Mouse (Mus musculus) kidney, postnatal 0 days (tissue): ENCODE data around the gene Med7. TPM values are rescaled to one million over a fixed set of nuclear protein-coding genes. Genes with fewer than 3 reads are reported as not detected.

Source experiments
- ATAC-seq: fragments of 200-750 bp; cut with Nextera tagmentation; replicated peaks from 2 replicates; pipeline ENCODE4 v1.8.0; 2017; ENCODE audit warnings: low read depth, moderate number of reproducible peaks, moderate TSS enrichment, moderate library complexity; ENCODE audit not compliant: low FRiP score
- DNase-seq: peaks from one replicate; pipeline ENCODE4 v3.0.0-alpha.2; 2016; ENCODE audit warnings: low spot score
- H3K27ac ChIP-seq: fragments of 300-500 bp; sonication (generic); 2 replicates; pipeline ENCODE4 v1.5.1; 2014; ENCODE audit warnings: mild to moderate bottlenecking
- H3K27me3 ChIP-seq: fragments of 300-500 bp; sonication (generic); 2 replicates; pipeline ENCODE4 v1.6.1; 2014; ENCODE audit warnings: low read length, mixed read lengths; ENCODE audit not compliant: insufficient read depth
- H3K36me3 ChIP-seq: fragments of 300-500 bp; sonication (generic); 2 replicates; pipeline ENCODE4 v1.6.1; 2014; ENCODE audit warnings: low read length, mixed read lengths; ENCODE audit not compliant: insufficient read depth
- H3K4me1 ChIP-seq: fragments of 300-500 bp; sonication (generic); replicated peaks from 2 replicates; pipeline ENCODE4 v1.6.1; 2014; ENCODE audit warnings: antibody characterized with exemption, low read length, mixed read lengths; ENCODE audit not compliant: insufficient read depth
- H3K4me2 ChIP-seq: fragments of 300-500 bp; sonication (generic); 2 replicates; pipeline ENCODE4 v1.6.1; 2014; ENCODE audit warnings: mild to moderate bottlenecking, low read length, moderate library complexity, mixed read lengths
- H3K4me3 ChIP-seq: fragments of 300-500 bp; sonication (generic); replicated peaks from 2 replicates; pipeline ENCODE4 v1.5.1; 2014; ENCODE audit warnings: low read depth, low read length
- H3K9ac ChIP-seq: fragments of 300-500 bp; sonication (generic); 2 replicates; pipeline ENCODE4 v1.6.1; 2014; ENCODE audit warnings: low read depth, low read length
- H3K9me3 ChIP-seq: fragments of 300-500 bp; sonication (generic); replicated peaks from 2 replicates; pipeline ENCODE4 v1.6.1; 2016; ENCODE audit warnings: low read length, inconsistent platforms, mixed read lengths
- CTCF ChIP-seq: IDR thresholded peaks from 2 replicates; pipeline ENCODE4 v1.5.1; 2016; ENCODE audit warnings: antibody characterized with exemption, low read depth, mild to moderate bottlenecking, moderate library complexity
- WGBS: fragments of 180-500 bp; shearing (Covaris S2); extraction: QIAGEN DNeasy Blood & Tissue Kit; methylation state at CpG from one replicate; pipeline ENCODE4 v1.1.7; 2014; 5-methylcytosine and 5-hydroxymethylcytosine counted together
- polyA plus RNA-seq: library from polyadenylated mRNA; unstranded; fragments of >200 nt; fragmentation: Nextera tagmentation; extraction: Ambion mirVana; gene quantifications from 2 replicates; pipeline ENCODE4 v1.2.1, GENCODE M21; 2015

Med7 gene
- polyA plus RNA-seq: 80.5 and 87.9 TPM in 2 replicates

- under 1% methylated on average over 59 of the region's 59 CpGs for WGBS
- Histone ChIP-seq H3K4me3 (peak within 1 kb of the TSS; percentile 89), H3K27ac (peak within 1 kb of the TSS; percentile 96), H3K36me3 (peaks cover 10% of the 10 kb centered on the region; the same call in 1 of the 2 replicates), H3K4me1 (no peaks in the 10 kb centered on the region), H3K4me2 (peak within 1 kb of the TSS; percentile 64), H3K9me3 (no peaks in the 10 kb centered on the region), H3K9ac (peak within 1 kb of the TSS; percentile 86), H3K27me3 (no peaks in the 10 kb centered on the region)
- DNase-seq (peak; percentile 98), ATAC-seq (peak; percentile 97)
- TF ChIP-seq CTCF: no peak
These were observed at the start of gene Med7 for GRCm38 (mm10) chr11:46436760-46437458. Gene Med7 (plus strand): TSS chr11:46436925.

- no peak for TF ChIP-seq CTCF
These were observed 49.7 kb upstream of the Med7 start for GRCm38 (mm10) chr11:46387061-46387460.

DNA sequence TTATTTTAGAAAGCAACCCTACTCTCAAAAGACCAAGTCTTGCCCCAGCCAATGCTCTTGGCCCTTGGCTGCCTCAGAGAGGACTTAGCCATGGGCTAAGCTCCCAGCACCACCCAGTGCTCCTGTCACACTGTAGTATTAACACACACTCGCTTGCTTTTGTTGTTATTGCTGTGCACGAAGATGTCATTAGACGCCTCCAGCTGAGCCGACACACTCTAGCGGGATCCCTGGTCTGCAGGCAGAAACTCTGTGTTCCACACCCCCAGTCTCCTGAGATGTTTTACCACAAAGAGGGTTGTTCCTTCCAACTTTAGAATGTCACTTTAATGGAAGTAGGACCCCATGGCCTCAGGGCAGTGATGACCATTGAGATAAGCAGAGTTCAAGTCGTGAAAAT lies 48.3 kb upstream of the Med7 start:
- ATAC-seq: no peak
- H3K4me2 ChIP-seq: no peak overlapping the region
- no peak overlapping the region for H3K27ac ChIP-seq
- no peak for TF ChIP-seq CTCF
- whole genome bisulfite sequencing: 37% methylated on average over 6 of the region's 6 CpGs
- no peaks in the 10 kb centered on the region for H3K4me1 ChIP-seq
- no peaks in the 10 kb centered on the region for H3K36me3 ChIP-seq
- no peak overlapping the region for H3K9ac ChIP-seq
- H3K9me3 ChIP-seq: no peaks in the 10 kb centered on the region
- H3K4me3 ChIP-seq: no peak overlapping the region
- no peaks in the 10 kb centered on the region for H3K27me3 ChIP-seq
- no peak for DNase-seq

More at GRCm38 (mm10) chr11:46387061-46387460, 49.7 kb upstream of the Med7 start:
- H3K4me1 ChIP-seq: no peaks in the 10 kb centered on the region
- no peaks in the 10 kb centered on the region for H3K27me3 ChIP-seq
- H3K9ac ChIP-seq: no peak overlapping the region
- WGBS: 93% methylated on average over 8 of the region's 8 CpGs
- no peaks in the 10 kb centered on the region for H3K9me3 ChIP-seq
- no peak overlapping the region for H3K4me2 ChIP-seq
- H3K36me3 ChIP-seq: no peaks in the 10 kb centered on the region
- no peak for ATAC-seq
- DNase-seq: no peak
- no peak overlapping the region for H3K4me3 ChIP-seq
- no peak overlapping the region for H3K27ac ChIP-seq

- no peak within 1 kb of the TSS for H3K9ac ChIP-seq
- DNase-seq: no peak
- no peak within 1 kb of the TSS for H3K27ac ChIP-seq
- WGBS: 80% methylated on average over 13 of the region's 13 CpGs
- no peak for TF ChIP-seq CTCF
- no peak within 1 kb of the TSS for H3K4me2 ChIP-seq
- H3K4me1 ChIP-seq: no peaks in the 10 kb centered on the region
- H3K27me3 ChIP-seq: no peaks in the 10 kb centered on the region
- H3K9me3 ChIP-seq: no peaks in the 10 kb centered on the region
- no peaks in the 10 kb centered on the region for H3K36me3 ChIP-seq
- ATAC-seq: no peak
- H3K4me3 ChIP-seq: no peak within 1 kb of the TSS
These were observed 47.2 kb upstream of the Med7 start, which contains the start of gene Itk for GRCm38 (mm10) chr11:46389336-46390117. Gene Itk (minus strand): TSS chr11:46389515.

- no peak overlapping the region for H3K4me2 ChIP-seq
- no peak overlapping the region for H3K27ac ChIP-seq
- no peak for ATAC-seq
- TF ChIP-seq CTCF: no peak
- no peaks in the 10 kb centered on the region for H3K9me3 ChIP-seq
- DNase-seq: no peak
- H3K9ac ChIP-seq: no peak overlapping the region
- 42% methylated on average over 3 of the region's 3 CpGs for WGBS
- H3K4me3 ChIP-seq: no peak overlapping the region
- no peaks in the 10 kb centered on the region for H3K4me1 ChIP-seq
- no peaks in the 10 kb centered on the region for H3K27me3 ChIP-seq
- H3K36me3 ChIP-seq: no peaks in the 10 kb centered on the region
These were observed 46.1 kb upstream of the Med7 start for GRCm38 (mm10) chr11:46390621-46391020.

DNA sequence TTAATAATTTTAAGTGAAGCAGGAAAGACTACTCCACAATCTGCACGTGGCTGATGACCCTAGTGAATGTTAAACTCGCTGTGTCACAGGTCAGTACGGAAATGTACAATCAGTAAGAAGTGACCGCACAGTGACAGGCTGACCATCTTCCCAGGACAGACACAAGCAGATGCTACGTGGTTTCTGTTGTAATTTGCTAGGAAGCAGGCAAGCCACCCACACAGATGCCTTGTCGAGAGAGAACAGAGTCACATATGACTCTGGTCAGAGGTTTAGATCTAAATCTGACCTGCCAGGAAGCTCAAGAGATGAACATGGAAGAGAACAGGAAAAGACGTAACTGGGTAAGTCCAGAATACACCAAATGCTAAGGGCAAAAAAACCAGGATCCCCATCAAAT lies 43.8 kb upstream of the Med7 start:
- no peaks in the 10 kb centered on the region for H3K4me1 ChIP-seq
- no peak overlapping the region for H3K27ac ChIP-seq
- H3K4me2 ChIP-seq: no peak overlapping the region
- ATAC-seq: no peak
- H3K36me3 ChIP-seq: no peaks in the 10 kb centered on the region
- TF ChIP-seq CTCF: no peak
- no peak overlapping the region for H3K4me3 ChIP-seq
- WGBS: 64% methylated on average over 7 of the region's 7 CpGs
- DNase-seq: no peak
- H3K27me3 ChIP-seq: no peaks in the 10 kb centered on the region
- H3K9ac ChIP-seq: no peak overlapping the region
- H3K9me3 ChIP-seq: no peaks in the 10 kb centered on the region
